ENCODE assay signal across 21 mouse cellular contexts in genomic region chr9:22786006-22786405, GRCm38 (mm10).
DNase-seq lines count a peak whose midpoint lies in the region; ATAC-seq and TF ChIP-seq lines count a peak whose summit lies in the region.
"Had no signal": no experiment of that assay in that cellular context is flagged by ENCODE, and none has a peak within 500 bp of the region (broad histone marks: within the 10 kb centered on the region; RNA-seq: fewer than 3 reads in every experiment).

No protein-coding gene starts in this region.

- 40% methylated on average over 4 of the region's 4 CpGs for WGBS in heart, postnatal 0 days
- WGBS in forebrain, embryonic 15.5 days = 94% methylated on average over 4 of the region's 4 CpGs

- no peak overlapping the region for H3K4me2 ChIP-seq in heart, postnatal 0 days (ENCODE audit: low read depth, low read length)
- H3K4me2 ChIP-seq in forebrain, embryonic 15.5 days (replicated peaks) = no peak overlapping the region
- H3K4me2 ChIP-seq: embryonic facial prominence, embryonic 12.5 days; hindbrain, embryonic 12.5 days had no signal

- H3K4me3 ChIP-seq in heart, postnatal 0 days (ENCODE audit: low read depth, low read length) = no peak overlapping the region
- H3K4me3 ChIP-seq in forebrain, embryonic 15.5 days = no peak overlapping the region
- H3K4me3 ChIP-seq: embryonic facial prominence, embryonic 12.5 days; hindbrain, embryonic 12.5 days had no signal

- no peak for ATAC-seq in heart, postnatal 0 days (ENCODE audit: insufficient read depth, low read depth)
- no peak for ATAC-seq in forebrain, embryonic 15.5 days (replicated peaks)
- ATAC-seq: forebrain, embryonic 16.5 days; hindbrain, embryonic 16.5 days; inflammation-experienced regulatory T-cells, adult 6 months; intestine, postnatal 0 days had no signal

- no peaks in the 10 kb centered on the region for H3K27me3 ChIP-seq in heart, postnatal 0 days (ENCODE audit: control insufficient read depth, insufficient read depth, low read length)
- no peaks in the 10 kb centered on the region for H3K27me3 ChIP-seq in forebrain, embryonic 15.5 days
- H3K27me3 ChIP-seq: CH12.LX; embryonic facial prominence, embryonic 12.5 days; hindbrain, embryonic 12.5 days had no signal

- no peak overlapping the region for H3K9ac ChIP-seq in heart, postnatal 0 days (replicated peaks; ENCODE audit: low read depth, low read length)
- no peak overlapping the region for H3K9ac ChIP-seq in forebrain, embryonic 15.5 days (replicated peaks)
- H3K9ac ChIP-seq: embryonic facial prominence, embryonic 12.5 days; hindbrain, embryonic 12.5 days had no signal

- H3K27ac ChIP-seq in heart, postnatal 0 days (ENCODE audit: low read depth) = peak overlapping the region; percentile 7; the same call in 1 of the 2 replicates
- no peak overlapping the region for H3K27ac ChIP-seq in forebrain, embryonic 15.5 days (replicated peaks)
- H3K27ac ChIP-seq: embryonic facial prominence, embryonic 12.5 days; hindbrain, embryonic 12.5 days had no signal

- intact Hi-C loops in heart, postnatal 36 days (cut with DNase I) = no loop called here
- intact Hi-C loops in heart, postnatal 25 days (cut with DNase I) = no loop called here

- H3K36me3 ChIP-seq in heart, postnatal 0 days (replicated peaks; ENCODE audit: control insufficient read depth, insufficient read depth, low read length) = no peaks in the 10 kb centered on the region
- no peaks in the 10 kb centered on the region for H3K36me3 ChIP-seq in forebrain, embryonic 15.5 days
- H3K36me3 ChIP-seq: embryonic facial prominence, embryonic 12.5 days; hindbrain, embryonic 12.5 days had no signal

- DNase-seq in heart, adult 11 months = peak; percentile 73
- no peak for DNase-seq in heart, postnatal 36 days
- no peak for DNase-seq in heart, postnatal 0 days (ENCODE audit: low spot score)
- no peak for DNase-seq in heart, postnatal 25 days (ENCODE audit: low spot score)
- DNase-seq in right cerebral cortex, adult 18-20 months = peak; percentile 37
- DNase-seq in right cerebral cortex, postnatal 14 days = no peak
- DNase-seq: adrenal gland, adult 8-10 months; cerebellum, adult 11-12 months; cerebellum, adult 9-10 months; cerebellum, postnatal 25 days; gastrocnemius, postnatal 10 days; heart, postnatal 4 days; kidney, adult 8-10 months had no signal

- no peak for TF ChIP-seq EP300 in heart, postnatal 0 days (IDR thresholded peaks at IDR 0.05; ENCODE audit: low read depth)

- peaks cover 5% of the 10 kb centered on the region; the same call in 1 of the 2 replicates for H3K4me1 ChIP-seq in heart, postnatal 0 days (ENCODE audit: control insufficient read depth, insufficient read depth)
- H3K4me1 ChIP-seq in forebrain, embryonic 15.5 days = no peaks in the 10 kb centered on the region
- H3K4me1 ChIP-seq: hindbrain, embryonic 12.5 days had no signal

- no peak for TF ChIP-seq CTCF in heart, postnatal 0 days (IDR thresholded peaks at IDR 0.05; ENCODE audit: low read depth)

- no peaks in the 10 kb centered on the region for H3K9me3 ChIP-seq in heart, postnatal 0 days (replicated peaks; ENCODE audit: control insufficient read depth, low read length)
- no peaks in the 10 kb centered on the region for H3K9me3 ChIP-seq in forebrain, embryonic 15.5 days
- H3K9me3 ChIP-seq: embryonic facial prominence, embryonic 12.5 days; hindbrain, embryonic 12.5 days had no signal

Comparison
In these comparisons a context has a peak if more than half of its experiments do, and no peak if none do; other contexts are left out.
1. DNase-seq: peak in heart, adult 11 months (single experiment) and right cerebral cortex, adult 18-20 months (single experiment); none in heart, postnatal 36 days (0 of 2), heart, postnatal 0 days (single experiment), heart, postnatal 25 days (single experiment) and right cerebral cortex, postnatal 14 days (single experiment).